Mouse (Mus musculus) lung, embryonic 14.5 days (tissue): ENCODE results near the gene Slc25a31. TPM values are rescaled to one million over a fixed set of nuclear protein-coding genes. Genes with fewer than 3 reads are reported as not detected.

Experiments
- ATAC-seq: fragments of 200-750 bp; cut with Nextera tagmentation; 2 replicates; pipeline ENCODE4 v1.8.0; 2017; ENCODE audit warnings: mild to moderate bottlenecking, moderate TSS enrichment, moderate library complexity; ENCODE audit not compliant: insufficient read depth
- DNase-seq: peaks from one replicate; pipeline ENCODE4 v3.0.0-alpha.2; 2015
- H3K27ac ChIP-seq: fragments of 300-500 bp; sonication (generic); 2 replicates; pipeline ENCODE4 v1.5.1; 2014; ENCODE audit warnings: low read depth, mild to moderate bottlenecking, moderate library complexity
- H3K27me3 ChIP-seq: fragments of 300-500 bp; sonication (generic); 2 replicates; pipeline ENCODE4 v1.6.1; 2014; ENCODE audit warnings: low read length, control low read depth; ENCODE audit not compliant: insufficient read depth
- H3K36me3 ChIP-seq: fragments of 300-500 bp; sonication (generic); 2 replicates; pipeline ENCODE4 v1.6.1; 2014; ENCODE audit warnings: control low read depth; ENCODE audit not compliant: insufficient read depth
- H3K4me1 ChIP-seq: fragments of 300-500 bp; sonication (generic); 2 replicates; pipeline ENCODE4 v1.6.1; 2014; ENCODE audit warnings: antibody characterized with exemption, control low read depth; ENCODE audit not compliant: insufficient read depth
- H3K4me2 ChIP-seq: fragments of 300-500 bp; sonication (generic); 2 replicates; pipeline ENCODE4 v1.6.1; 2014; ENCODE audit warnings: mild to moderate bottlenecking
- H3K4me3 ChIP-seq: fragments of 300-500 bp; sonication (generic); 2 replicates; pipeline ENCODE4 v1.5.1; 2014; ENCODE audit warnings: low read depth, low read length
- H3K9ac ChIP-seq: fragments of 300-500 bp; sonication (generic); 2 replicates; pipeline ENCODE4 v1.6.1; 2014
- H3K9me3 ChIP-seq: fragments of 300-500 bp; sonication (generic); 2 replicates; pipeline ENCODE4 v1.6.1; 2016; ENCODE audit warnings: low read depth, low read length, control low read depth
- CTCF ChIP-seq: IDR thresholded peaks from 2 replicates; pipeline ENCODE4 v1.5.1; 2016; ENCODE audit warnings: antibody characterized with exemption, low read depth
- WGBS: fragments of 180-500 bp; shearing (Covaris S2); extraction: QIAGEN DNeasy Blood & Tissue Kit; methylation state at CpG from one replicate; pipeline ENCODE4 v1.1.7; 2014; 5-methylcytosine and 5-hydroxymethylcytosine counted together
- polyA plus RNA-seq: library from polyadenylated mRNA; unstranded; fragments of >200 nt; fragmentation: Nextera tagmentation; extraction: Ambion mirVana; gene quantifications from 2 replicates; pipeline ENCODE4 v1.2.1, GENCODE M21; 2014

Gene Slc25a31
- polyA plus RNA-seq, 1 experiment from 2014 or later, result not detected

- Histone ChIP-seq H3K9ac (no peak overlapping the region), H3K4me3 (no peak overlapping the region), H3K27me3 (no peaks in the 10 kb centered on the region), H3K4me2 (no peak overlapping the region), H3K9me3 (no peaks in the 10 kb centered on the region), H3K4me1 (no peaks in the 10 kb centered on the region), H3K36me3 (0 out of 2 replicates have a peak, but pooled peaks cover 2% of the 10 kb centered on the region), H3K27ac (no peak overlapping the region)
- ATAC-seq (no peak), DNase-seq (no peak)
- WGBS, result 31% methylated on average over 8 of the region's 8 CpGs
- no peak for TF ChIP-seq CTCF
These were observed 33.7 kb upstream of the Slc25a31 start for GRCm38 (mm10) chr3:40674873-40675405.

- no peak for TF ChIP-seq CTCF
- Histone ChIP-seq H3K36me3 (peaks cover 8% of the 10 kb centered on the region; the same call in 1 of the 2 replicates), H3K4me2 (no peak overlapping the region), H3K27me3 (no peaks in the 10 kb centered on the region), H3K9me3 (no peaks in the 10 kb centered on the region), H3K9ac (no peak overlapping the region), H3K27ac (no peak overlapping the region), H3K4me1 (no peaks in the 10 kb centered on the region), H3K4me3 (no peak overlapping the region)
- WGBS, result 49% methylated on average over 1 of the region's 1 CpGs
- no peak for DNase-seq
- ATAC-seq, result no peak
These were observed 29.8 kb upstream of the Slc25a31 start for GRCm38 (mm10) chr3:40678856-40679255.

GRCm38 (mm10) chr3:40682404-40682803, 26.3 kb upstream of the Slc25a31 start:
- no peaks in the 10 kb centered on the region for H3K9me3 ChIP-seq
- H3K4me3 ChIP-seq, result no peak overlapping the region
- H3K9ac ChIP-seq, result no peak overlapping the region
- WGBS, result 69% methylated on average over 11 of the region's 11 CpGs
- TF ChIP-seq CTCF, result no peak
- H3K36me3 ChIP-seq, result peaks cover 8% of the 10 kb centered on the region; the same call in 1 of the 2 replicates
- no peak overlapping the region for H3K27ac ChIP-seq
- DNase-seq (no peak), ATAC-seq (no peak)
- H3K27me3 ChIP-seq, result no peaks in the 10 kb centered on the region
- no peak overlapping the region for H3K4me2 ChIP-seq
- peaks cover 3% of the 10 kb centered on the region for H3K4me1 ChIP-seq

- Histone ChIP-seq H3K36me3 (peaks cover 8% of the 10 kb centered on the region; the same call in 1 of the 2 replicates), H3K4me2 (no peak overlapping the region), H3K9me3 (no peaks in the 10 kb centered on the region), H3K9ac (no peak overlapping the region), H3K27ac (no peak overlapping the region), H3K4me1 (peaks cover 3% of the 10 kb centered on the region), H3K27me3 (no peaks in the 10 kb centered on the region), H3K4me3 (no peak overlapping the region)
- WGBS, result 91% methylated on average over 18 of the region's 18 CpGs
- TF ChIP-seq CTCF, result no peak
- ATAC-seq (no peak), DNase-seq (no peak)
These were observed 25.5 kb upstream of the Slc25a31 start for GRCm38 (mm10) chr3:40683171-40683570.

- Histone ChIP-seq H3K9me3 (no peaks in the 10 kb centered on the region), H3K4me3 (no peak overlapping the region), H3K9ac (no peak overlapping the region), H3K36me3 (no peaks in the 10 kb centered on the region), H3K27me3 (no peaks in the 10 kb centered on the region), H3K4me1 (peaks cover 3% of the 10 kb centered on the region), H3K4me2 (no peak overlapping the region), H3K27ac (no peak overlapping the region)
- 11% methylated on average over 3 of the region's 3 CpGs for WGBS
- peak; percentile 63 for DNase-seq
- ATAC-seq, result no peak
- TF ChIP-seq CTCF, result no peak
These were observed 22.7 kb upstream of the Slc25a31 start for GRCm38 (mm10) chr3:40685855-40686515.

GRCm38 (mm10) chr3:40686836-40687235, 21.8 kb upstream of the Slc25a31 start:
- no peak for TF ChIP-seq CTCF
- Histone ChIP-seq H3K36me3 (no peaks in the 10 kb centered on the region), H3K27ac (no peak overlapping the region), H3K27me3 (no peaks in the 10 kb centered on the region), H3K9me3 (no peaks in the 10 kb centered on the region), H3K4me1 (peaks cover 3% of the 10 kb centered on the region), H3K4me3 (no peak overlapping the region), H3K4me2 (no peak overlapping the region), H3K9ac (no peak overlapping the region)
- ATAC-seq (no peak), DNase-seq (no peak)
- 43% methylated on average over 9 of the region's 9 CpGs for WGBS

GRCm38 (mm10) chr3:40687588-40687987, 21.1 kb upstream of the Slc25a31 start:
- H3K4me2 ChIP-seq, result no peak overlapping the region
- no peaks in the 10 kb centered on the region for H3K36me3 ChIP-seq
- DNase-seq, result no peak
- no peak for TF ChIP-seq CTCF
- H3K4me3 ChIP-seq, result no peak overlapping the region
- no peaks in the 10 kb centered on the region for H3K27me3 ChIP-seq
- H3K9ac ChIP-seq, result no peak overlapping the region
- WGBS, result 81% methylated on average over 3 of the region's 3 CpGs
- H3K4me1 ChIP-seq, result peaks cover 3% of the 10 kb centered on the region
- no peak for ATAC-seq
- no peaks in the 10 kb centered on the region for H3K9me3 ChIP-seq
- H3K27ac ChIP-seq, result no peak overlapping the region
